Mouse (Mus musculus): ENCODE measurements around the gene Cdk14.

The Cdk14 gene

DNA sequence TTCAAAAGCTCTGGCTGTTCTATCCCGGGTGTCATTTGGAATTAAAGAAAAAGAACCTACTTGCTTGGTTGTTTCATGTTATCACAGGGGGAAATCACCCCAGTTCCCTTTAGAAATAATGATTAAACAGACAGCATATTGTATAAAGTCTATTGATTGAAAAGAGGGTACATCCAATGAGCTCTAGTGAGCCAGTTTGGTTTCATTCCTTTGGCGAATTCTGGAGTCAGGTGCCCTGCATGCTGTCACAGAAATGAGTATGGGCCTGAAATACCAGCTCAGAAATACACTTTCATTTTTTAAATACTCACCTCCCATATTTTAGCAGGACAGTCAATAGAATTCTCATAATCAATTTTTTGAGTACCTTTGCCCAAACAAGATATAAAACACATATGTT, 598.1 kb downstream of the Cdk14 start:
- in situ Hi-C loops (cut with MboI; ENCODE audit: unreplicated experiment in 2 of 2): no loop called here

DNA sequence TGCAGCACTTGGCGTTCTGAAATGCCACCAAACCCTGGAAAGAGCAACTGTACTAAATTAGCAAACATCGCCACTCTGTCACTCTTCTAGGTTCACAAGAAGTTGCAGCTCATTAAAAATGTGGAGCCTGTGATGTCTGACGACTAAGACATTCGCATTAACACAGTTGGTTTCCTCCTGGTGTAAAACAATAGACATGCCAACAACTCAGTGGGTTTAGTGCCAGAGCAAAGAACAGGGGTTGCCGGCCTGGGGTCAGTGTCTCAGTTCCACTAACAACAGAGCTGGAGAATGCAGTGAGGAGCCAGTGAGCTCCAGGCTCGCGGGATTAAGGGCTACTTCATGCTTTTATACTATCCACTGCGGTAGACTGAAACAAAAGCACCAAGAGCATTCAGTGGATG, 598.7 kb downstream of the Cdk14 start:
- in situ Hi-C loops (cut with MboI; ENCODE audit: unreplicated experiment in 2 of 2): no loop called here

GRCm38 (mm10) chr5:4816981-4817380, 603.1 kb downstream of the Cdk14 start:
- in situ Hi-C loops (cut with MboI; ENCODE audit: unreplicated experiment in 2 of 2): no loop called here

GRCm38 (mm10) chr5:4814465-4815204, 605.5 kb downstream of the Cdk14 start:
- in situ Hi-C loops (cut with MboI; ENCODE audit: unreplicated experiment in 2 of 2): no loop called here

GRCm38 (mm10) chr5:4813357-4813756, 606.8 kb downstream of the Cdk14 start:
- in situ Hi-C loops (cut with MboI; ENCODE audit: unreplicated experiment in 2 of 2): no loop called here

DNA sequence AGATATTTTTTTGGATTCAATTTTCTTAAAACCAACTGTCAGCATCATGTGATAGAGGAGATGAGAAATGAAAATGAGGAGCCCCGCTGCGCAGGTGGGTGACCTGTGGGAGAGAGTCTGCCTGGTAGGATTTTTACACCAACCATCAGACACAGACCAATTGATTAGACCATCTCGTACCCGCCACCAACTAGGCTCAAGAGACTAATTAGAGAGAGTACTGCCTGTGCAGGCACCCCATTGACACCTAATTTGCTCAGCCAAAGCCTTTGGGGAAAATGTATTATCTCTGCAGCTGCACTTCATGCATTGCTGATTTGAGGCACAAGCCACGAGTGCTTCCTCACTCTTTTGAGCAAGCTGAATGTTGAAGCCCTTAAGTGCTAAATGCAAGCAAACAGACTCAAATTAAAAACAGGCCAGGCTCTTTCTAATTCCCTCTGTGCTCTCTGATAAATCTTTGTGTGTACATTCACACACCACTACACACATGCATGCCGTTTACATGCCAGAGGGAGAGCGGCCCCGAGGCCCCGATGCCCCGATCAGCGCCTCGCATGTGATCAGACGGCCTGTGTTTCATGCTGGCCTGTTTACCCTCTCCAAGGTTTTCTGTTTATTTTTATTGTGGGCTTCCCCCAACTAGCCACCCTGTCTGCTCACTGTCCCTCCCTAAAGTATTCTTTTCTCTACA, 607.9 kb downstream of the Cdk14 start:
- in situ Hi-C loops (cut with MboI; ENCODE audit: unreplicated experiment in 2 of 2): no loop called here

DNA sequence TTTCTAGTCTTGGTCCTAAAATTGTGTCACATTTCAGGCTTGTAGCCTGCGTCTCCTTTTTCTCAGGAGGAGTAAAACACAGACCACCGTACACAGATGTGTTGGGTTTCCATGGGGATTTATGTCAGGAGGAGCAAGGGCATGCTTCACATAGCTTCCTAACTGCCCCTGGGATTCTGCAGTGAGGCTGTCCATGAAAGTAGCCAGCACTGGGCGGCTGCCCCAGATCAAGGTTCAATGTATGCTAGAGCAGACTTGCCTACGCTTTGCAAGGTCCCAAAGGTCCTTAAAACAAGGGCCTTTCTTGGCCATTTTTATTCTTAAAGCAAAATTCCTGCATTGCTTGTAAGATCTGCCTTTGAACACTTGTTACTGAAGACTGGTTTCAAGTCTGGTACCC, 614.9 kb downstream of the Cdk14 start:
- in situ Hi-C loops (cut with MboI; ENCODE audit: unreplicated experiment in 2 of 2): no loop called here

DNA sequence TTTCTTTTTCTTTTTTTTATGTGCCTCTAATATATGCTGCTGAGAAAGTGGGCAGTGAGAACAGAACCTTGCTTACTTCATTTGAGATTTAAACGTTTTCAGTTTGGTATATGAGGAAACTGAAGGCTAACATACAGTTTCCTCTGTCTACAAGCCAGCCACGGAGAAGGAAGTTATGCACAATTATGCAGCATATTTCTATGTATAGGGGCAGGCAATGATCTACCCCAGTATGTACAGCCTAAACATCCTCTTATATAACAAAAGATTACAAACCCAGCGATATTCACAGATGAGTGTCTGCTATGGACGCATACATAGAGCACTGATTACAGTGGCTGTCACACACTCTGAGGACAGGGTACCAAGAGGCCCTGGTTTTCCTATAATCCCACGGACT, 616.4 kb downstream of the Cdk14 start:
- in situ Hi-C loops (cut with MboI; ENCODE audit: unreplicated experiment in 2 of 2): no loop called here

GRCm38 (mm10) chr5:4801971-4802370, 618.1 kb downstream of the Cdk14 start:
- in situ Hi-C loops (cut with MboI; ENCODE audit: unreplicated experiment in 2 of 2): no loop called here

DNA sequence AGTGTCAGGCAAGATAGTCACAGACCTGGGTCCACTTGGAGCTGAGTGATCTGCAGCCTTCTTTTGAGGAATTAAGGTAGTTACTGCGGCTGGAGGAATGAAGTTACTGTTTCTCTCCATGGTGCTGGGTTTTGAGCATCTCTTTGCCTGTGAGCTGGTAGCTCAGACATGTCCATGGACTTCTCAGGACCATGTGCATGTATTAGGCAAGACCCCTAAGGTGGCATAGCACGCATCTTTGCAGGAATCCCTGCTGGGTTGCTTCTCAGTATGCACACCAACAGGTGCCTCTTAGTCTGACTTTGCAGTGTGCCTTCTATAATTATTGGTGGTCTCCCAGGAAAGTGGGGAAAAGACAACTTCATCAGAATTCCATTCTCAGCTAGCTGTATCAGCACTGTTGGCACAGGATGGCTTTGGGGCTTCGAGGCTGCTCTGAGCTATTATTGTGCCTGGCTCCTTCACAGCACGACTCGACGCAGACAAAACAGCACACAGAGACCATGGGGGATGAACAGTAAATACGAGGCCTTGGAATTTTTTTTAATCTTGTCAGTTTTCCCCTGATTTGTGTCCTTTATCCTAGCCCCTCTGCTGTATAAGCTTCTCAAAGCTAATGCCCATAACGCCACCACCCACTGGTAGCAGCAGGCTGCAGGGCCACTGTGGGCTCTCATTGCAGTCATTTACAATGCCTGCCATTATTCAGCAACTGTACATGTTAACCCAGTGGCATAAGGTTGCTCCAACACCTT, 618.8 kb downstream of the Cdk14 start:
- in situ Hi-C loops (cut with MboI; ENCODE audit: unreplicated experiment in 2 of 2): no loop called here

DNA sequence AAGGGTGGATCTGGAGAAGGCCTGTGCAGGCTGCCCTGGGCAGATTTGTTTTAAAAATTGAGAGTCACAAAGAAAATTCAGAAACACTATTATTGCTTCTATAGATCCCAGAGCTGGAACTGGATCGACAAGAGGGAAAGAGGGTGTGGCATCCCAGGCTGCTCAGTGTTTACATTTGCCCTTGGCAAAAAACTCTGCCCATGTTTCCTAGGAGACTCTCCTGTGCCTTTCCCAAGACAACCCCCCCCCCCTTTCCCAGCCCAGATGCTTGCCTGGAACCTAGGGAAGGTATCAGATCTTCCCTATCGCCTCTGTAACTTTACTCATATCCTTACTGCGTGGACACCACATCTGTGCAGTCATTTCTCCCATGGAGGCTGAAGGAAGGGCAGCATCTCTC, 628.9 kb downstream of the Cdk14 start:
- in situ Hi-C loops (cut with MboI; ENCODE audit: unreplicated experiment in 2 of 2): no loop called here

DNA sequence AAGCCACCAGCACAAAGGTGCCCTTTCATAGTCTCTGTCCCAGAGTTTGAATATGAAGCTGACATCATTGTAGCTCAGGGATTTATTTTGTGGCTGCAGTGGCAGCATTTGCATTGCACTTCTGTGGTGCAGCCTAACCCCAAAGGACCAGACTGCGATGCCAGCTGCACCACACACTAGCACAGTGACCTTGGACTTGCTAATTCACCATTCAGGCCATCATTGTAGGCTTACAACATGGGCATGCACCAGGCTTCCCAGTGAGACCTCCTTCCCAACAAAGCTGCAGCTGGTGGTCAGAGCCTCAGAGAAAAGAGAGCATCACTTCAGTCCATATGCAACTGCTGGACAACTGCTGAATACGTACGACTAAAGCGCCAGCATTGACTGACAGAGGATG, 629.8 kb downstream of the Cdk14 start:
- in situ Hi-C loops (cut with MboI; ENCODE audit: unreplicated experiment in 2 of 2): no loop called here

DNA sequence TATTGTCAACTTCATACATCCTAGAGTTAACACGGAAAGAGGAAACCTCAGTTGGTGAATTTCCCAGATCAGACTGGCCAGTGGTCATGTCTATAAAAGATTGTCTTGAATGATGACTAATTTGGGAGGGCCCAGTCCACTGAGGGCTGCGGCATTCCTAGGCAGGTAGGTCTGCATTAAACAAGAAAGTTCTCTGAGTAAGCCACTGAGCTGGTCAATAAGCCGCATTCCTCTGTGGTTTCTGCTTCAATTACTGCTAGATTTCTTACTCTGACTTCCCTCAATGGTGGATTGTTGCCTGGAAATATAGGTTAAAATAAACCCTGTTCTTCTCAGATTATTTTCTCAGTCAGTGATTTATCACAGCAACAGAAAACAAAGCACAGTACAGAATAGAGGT, 631.6 kb downstream of the Cdk14 start:
- in situ Hi-C loops (cut with MboI; ENCODE audit: unreplicated experiment in 2 of 2): no loop called here

- in situ Hi-C loops (cut with MboI; ENCODE audit: unreplicated experiment in 2 of 2): no loop called here
Measured at GRCm38 (mm10) chr5:4786816-4787215, 633.3 kb downstream of the Cdk14 start.

DNA sequence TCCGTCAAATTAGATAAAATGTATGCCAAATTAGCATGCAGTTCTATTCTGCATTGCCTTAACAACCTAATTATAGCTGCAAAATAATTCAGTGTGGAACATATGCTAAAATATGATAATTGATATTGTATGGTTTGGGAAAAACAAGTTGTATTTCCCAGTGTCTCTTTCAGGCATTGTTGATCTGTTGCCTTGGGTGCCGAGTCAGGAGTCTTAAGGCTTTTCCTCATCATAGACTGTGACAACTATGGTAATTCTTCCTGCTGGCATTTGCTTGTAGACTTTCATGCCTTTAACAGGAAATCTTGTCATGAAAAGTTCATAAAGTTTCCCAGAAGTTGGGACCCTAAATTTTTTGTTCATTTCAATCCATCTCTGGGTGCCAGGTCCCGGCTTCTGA, 641.8 kb downstream of the Cdk14 start:
- in situ Hi-C loops (cut with MboI; ENCODE audit: unreplicated experiment in 2 of 2): no loop called here

DNA sequence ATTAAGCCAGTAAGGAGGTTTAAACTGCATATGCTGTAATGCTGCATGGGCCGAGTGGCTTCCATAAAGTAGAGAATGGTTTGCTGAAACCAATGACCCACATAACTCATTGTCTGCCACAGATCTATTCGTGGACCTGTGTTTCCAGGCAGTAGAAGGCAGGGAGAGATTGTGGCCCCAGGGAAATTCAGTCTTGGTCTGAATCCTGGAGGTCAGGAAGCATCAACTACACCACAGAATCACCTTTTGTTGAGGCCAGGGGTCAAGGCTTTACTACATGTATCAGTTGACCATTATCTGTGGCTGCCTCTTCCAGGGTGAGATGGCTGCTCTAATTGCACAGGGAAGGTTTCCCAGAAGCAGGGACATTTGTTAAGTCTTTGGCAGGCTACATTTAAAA, 643.6 kb downstream of the Cdk14 start:
- in situ Hi-C loops (cut with MboI; ENCODE audit: unreplicated experiment in 2 of 2): no loop called here

DNA sequence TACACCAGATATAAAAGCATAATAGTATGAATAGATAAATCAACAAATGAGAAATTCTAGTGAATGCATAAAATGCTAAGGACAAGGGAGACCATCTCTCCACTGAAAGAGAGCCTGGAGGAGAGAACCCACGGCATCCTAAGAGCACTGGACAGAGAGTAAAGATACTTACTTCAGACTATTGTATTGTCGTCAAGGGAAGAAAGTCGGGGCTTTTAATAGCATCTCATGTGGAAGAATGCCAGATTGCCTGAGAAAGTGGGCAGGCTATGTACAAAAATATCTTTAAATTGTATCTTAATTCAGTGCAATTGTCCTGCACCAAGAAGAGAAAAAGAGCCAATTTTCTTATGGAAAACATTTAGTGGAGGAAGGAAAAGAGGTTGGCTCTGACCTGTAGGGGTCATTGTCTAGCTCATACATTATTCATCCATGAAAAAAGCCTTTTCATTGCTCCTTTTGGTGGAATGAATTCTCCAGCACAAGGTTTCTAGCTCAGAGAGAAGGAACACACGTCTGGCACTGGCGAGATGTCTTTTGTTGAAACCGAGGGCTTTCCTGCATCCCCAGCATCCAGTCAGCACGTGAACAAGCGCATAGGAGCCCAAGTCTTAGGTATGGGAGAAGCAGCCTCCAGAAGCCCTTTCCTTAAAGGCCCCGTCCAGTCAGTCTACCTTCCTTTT, 646.9 kb downstream of the Cdk14 start:
- in situ Hi-C loops (cut with MboI; ENCODE audit: unreplicated experiment in 2 of 2): no loop called here

DNA sequence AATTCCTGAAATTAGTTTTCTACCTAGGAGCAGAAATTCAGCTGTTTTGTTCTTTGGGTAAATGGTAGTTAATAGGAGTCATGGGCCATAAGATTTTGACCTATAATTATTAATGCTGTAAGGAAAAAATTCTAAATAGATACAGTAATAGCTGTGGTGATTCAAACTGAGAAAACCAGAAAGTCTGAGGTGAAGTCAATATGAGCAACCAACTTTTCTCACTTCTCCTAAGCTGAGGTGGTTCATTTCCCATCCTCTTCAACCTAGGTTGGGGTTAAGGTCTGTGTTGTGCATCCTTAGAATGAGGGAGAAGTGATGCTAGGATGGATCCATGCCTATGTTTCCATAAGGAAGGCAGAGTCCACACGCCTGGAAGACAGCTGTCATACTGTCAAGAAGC, 649.5 kb downstream of the Cdk14 start:
- in situ Hi-C loops (cut with MboI; ENCODE audit: unreplicated experiment in 2 of 2): no loop called here

DNA sequence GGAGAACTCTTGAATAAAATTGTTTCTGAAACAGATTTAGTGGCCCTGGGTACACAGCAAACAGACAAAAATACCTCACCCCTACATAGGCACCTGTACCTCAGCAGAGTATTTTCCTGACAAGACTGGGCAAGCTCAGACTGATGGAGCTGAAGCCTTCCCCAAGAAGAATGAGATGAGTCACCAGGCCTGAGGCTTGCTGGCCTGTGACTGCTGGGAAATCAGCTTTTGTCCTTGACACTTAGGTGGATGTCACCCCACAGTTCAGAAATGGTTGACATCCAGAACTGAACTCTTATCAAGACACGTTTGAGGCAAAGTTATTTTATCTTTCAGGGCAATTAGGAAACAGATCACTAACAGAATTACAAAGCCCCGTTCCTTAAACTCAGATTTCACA, 652.2 kb downstream of the Cdk14 start:
- in situ Hi-C loops (cut with MboI; ENCODE audit: unreplicated experiment in 2 of 2): no loop called here

GRCm38 (mm10) chr5:4766719-4767118, 653.4 kb downstream of the Cdk14 start:
- in situ Hi-C loops (cut with MboI; ENCODE audit: unreplicated experiment in 2 of 2): no loop called here

DNA sequence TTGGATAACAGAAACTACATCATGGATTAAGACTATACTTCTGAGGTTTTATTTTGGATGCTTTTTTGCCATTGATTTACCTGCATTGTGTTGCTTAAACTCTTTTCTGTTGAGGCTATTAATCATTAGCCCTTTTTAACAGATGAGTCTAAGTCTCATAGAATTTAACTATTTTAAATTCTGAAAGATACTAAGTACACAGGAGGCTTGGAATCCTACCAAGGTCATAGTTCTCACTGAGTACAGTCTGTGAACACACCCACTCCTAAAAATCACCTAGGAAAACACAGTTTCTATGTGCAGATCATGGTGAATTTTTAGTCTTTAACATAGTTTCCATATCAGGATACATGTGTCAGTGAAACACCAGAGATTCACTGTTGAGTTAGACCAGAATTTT, 658.2 kb downstream of the Cdk14 start:
- in situ Hi-C loops (cut with MboI; ENCODE audit: unreplicated experiment in 2 of 2): no loop called here
